Mouse (Mus musculus): Measurements from ENCODE around the gene Gm10837.

Gm10837 gene

DNA sequence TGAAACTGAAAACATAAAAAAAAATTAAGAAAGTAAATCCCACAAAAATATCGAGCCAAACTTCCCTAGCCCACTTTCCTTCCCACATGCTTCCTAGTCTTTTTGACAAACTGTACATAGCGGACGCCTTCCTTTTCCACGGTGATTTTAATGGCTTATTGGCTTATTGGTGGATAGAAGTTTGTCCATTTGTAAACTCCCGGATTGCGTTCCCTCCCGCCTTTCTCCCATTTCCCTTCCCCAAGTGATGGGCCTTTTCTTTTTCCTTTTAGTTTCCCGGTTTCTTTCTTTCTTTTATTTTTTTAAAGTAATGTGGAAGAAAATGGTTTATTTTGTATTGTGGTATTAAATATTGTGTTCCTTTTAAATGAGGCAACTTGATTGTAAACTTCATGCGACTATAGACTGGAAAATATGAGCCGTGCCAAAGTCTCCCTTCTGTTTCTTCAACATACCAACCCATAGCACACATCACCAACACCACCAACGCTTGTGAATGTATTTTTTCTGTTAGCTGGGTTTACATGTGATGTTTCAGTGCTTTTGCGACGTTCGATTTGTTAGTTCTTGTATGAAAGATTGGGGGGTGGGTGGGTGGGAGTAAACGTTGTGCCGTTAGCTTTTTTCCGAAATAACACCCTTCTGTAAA is 10.8 kb upstream of the Gm10837 start:
- peak in 1 of 2 experiments; percentile 22 for DNase-seq

DNA sequence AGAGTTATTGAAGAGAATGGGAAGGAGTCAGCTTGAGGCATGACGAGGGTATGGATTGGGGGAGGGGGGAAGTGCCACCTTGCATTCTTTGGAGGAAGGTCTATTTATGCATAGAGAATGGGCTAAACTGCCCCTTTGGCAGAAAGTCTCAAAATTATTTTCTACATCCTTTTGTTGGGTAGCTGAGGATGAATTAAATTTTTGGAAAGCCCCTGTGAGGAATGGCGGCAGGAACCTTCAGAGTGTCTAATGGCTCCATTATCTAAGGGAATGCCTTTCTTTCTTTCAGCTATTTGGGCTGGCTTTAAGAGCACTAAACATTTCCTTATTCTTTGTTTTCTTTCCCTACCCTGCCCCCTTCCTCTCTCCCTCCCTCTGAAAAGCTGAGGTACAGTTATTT is 10.0 kb upstream of the Gm10837 start:
- DNase-seq = peak in 1 of 2 experiments; percentile 38

DNA sequence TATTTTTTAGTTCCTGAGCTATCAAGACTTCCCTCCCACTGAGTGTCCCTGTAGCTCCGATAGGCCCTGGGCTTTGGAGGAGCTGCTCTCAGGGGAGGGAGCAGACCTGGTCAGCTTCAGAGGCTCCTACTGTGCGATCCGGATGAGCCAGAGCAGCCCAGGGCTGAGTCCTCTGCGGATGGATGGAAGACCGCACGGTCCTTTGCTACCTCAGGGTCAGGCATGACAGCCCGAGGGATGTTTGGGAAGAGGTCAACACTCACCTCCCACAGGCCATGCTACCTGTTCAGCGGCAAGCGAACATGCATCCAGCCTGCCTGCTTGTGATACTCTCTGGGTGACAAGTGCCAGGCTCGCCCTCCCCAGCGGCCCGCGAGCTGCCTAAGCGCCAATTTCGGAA is 9.2 kb upstream of the Gm10837 start:
- peak; percentile 62 to 73 for DNase-seq

- DNase-seq = peak; percentile 45 to 67
These were observed 8.0 kb upstream of the Gm10837 start for GRCm38 (mm10) chr14:122482081-122483023.

DNA sequence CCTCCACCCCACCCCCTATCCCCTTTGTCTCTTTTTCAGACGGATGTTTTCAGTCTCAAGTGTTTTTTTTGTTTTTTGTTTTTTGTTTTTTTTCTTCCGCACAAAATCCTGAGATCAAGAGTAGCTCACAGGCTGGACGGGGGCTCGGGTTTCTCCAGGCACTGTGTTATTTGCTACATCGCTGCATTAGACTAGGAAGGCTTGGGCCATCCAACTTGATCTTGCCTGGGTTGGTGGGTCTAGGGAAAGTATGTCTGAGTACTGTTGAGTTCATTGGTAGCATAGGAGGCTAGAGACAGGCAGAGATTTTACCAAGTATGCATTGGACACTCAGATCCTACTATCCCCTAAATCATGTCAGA is 7.4 kb upstream of the Gm10837 start:
- peak in 1 of 2 experiments; percentile 46 for DNase-seq

- peak; percentile 79 to 80 for DNase-seq
These were observed 6.6 kb upstream of the Gm10837 start for GRCm38 (mm10) chr14:122483556-122484421.

DNA sequence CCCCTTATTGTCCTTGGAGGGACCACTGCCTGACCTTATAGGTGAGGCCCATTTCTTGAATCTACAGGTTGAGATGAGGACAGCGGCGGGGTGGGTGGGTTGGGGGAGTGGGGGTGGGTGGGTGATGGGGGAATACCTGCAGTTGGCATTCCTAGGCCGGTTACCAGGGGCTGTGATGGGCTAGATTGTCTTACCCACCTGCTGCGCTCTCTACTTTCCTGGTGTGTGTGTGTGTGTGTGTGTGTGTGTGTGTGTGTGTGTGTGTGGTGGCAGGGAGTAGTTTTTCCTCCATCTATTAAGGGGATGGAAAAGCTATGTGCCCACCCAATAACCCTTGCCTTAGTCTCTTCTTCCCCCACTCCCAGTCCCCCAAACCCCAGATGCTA is 5.9 kb upstream of the Gm10837 start:
- no peak for DNase-seq

DNA sequence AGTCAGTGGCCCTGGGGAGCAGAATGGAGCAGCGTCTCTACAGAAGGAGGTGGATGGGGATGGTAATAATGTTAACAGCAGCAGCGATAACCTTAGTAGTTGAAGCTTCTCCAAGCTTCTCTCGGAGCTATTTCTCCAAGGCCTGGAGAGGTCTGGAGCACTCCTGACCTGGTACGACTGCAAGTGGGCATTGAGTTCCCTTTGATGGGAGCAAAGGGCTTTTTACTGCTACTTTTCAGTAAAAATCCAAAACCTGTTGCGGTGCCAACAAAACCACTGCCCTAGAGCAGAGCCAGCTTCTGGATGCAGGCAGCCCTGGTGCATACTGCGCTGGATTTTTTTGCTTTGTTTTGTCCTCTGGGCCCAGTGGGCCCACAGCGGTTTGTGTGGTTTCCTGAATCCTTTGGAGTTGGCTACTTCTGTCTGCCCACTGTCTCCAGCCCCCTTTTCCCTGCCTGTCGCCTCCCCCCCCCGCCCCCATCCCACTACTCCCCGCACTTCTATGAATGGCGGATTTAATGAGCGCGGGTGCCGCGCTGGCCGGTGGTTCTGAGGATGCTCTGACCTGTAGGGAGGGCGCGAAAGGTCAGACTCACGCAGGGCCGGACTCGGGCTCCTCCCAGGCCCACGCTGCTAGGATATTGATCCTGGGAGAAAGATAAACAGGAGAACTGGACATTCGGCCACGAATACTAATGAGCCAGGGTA is 5.4 kb upstream of the Gm10837 start:
- peak; percentile 66 to 74 for DNase-seq

- peak in 1 of 2 experiments; percentile 57 for DNase-seq
These were observed 4.7 kb upstream of the Gm10837 start for GRCm38 (mm10) chr14:122485635-122486181.

DNA sequence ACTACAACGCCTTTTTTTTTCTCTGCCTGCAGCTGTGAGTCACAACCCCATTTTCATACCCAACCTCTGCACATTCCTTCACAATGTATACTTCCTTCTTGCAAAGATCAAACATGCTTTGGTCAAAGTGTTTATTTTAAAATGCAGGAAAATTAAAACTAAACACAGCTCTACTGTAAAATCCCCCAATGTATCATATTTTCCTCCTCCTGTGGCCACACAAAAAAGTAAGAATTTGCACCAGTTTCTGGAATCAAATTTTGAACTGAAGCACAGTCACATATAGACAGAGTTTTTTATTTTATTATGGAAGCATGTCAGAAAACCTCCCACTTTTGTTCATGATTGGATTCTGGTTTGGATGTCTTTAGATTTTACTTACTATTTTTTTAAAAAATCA is 3.8 kb upstream of the Gm10837 start:
- DNase-seq = no peak

- peak in 1 of 2 experiments; percentile 60 for DNase-seq
These were observed 3.0 kb upstream of the Gm10837 start for GRCm38 (mm10) chr14:122487366-122487765.

GRCm38 (mm10) chr14:122489041-122489440 is 1.3 kb upstream of the Gm10837 start:
- DNase-seq = peak in 1 of 2 experiments; percentile 48

DNA sequence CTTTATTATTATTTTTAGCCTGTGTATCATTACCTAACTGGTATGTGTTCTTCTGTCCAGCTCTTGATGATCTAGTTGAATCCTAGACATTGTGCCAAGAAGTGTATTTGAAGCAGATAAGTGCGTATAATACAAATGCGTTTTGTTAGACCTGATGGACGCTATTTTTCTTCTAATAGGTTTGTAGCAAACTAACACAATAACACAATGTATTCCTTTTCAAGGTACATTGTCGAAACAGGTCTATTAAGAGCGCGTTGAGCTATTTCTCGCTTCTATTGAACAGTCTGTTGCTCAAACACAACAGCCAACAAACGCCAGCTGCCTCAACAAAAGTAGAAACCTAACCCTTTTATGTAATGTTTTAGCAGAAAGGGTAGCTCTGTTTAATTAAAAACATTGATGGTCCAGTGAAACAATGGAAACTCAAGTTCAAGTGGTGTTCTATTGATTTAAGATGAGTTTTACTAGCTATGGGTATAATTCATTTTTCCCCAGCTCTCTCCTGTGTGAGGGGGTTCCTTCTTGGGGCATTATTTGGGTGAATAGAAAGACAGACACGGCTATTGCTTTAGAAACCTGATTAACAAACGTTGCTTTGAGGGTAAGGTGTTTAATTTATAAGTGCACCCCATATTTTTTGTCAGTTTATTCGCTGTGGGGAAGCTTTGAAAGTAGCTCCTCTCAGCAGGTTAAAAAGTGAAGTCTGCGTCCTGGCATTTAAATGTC is 536 bp upstream of the Gm10837 start:
- peak; percentile 38 to 46 for DNase-seq

- peak in 1 of 2 experiments; percentile 10 for DNase-seq
These were observed 1.1 kb downstream of the Gm10837 start for GRCm38 (mm10) chr14:122491521-122491920.

- no peak for DNase-seq
These were observed 1.6 kb downstream of the Gm10837 start for GRCm38 (mm10) chr14:122492015-122492414.

GRCm38 (mm10) chr14:122509058-122509457 is 18.7 kb downstream of the Gm10837 start:
- DNase-seq = no peak

- DNase-seq = no peak
These were observed 21.1 kb downstream of the Gm10837 start for GRCm38 (mm10) chr14:122511519-122511918.

- no peak for DNase-seq
These were observed 23.2 kb downstream of the Gm10837 start for GRCm38 (mm10) chr14:122513511-122514036.

GRCm38 (mm10) chr14:122528475-122528874 is 38.1 kb downstream of the Gm10837 start:
- DNase-seq = no peak

GRCm38 (mm10) chr14:122534017-122534924 is 43.9 kb downstream of the Gm10837 start, which contains the start of gene Pcca:
Gene Pcca, plus strand, starts transcription at chr14:122534324.
- DNase-seq = peak; percentile 96 to 99

Data from cerebellum, adult 18-20 months (tissue).